Mouse (Mus musculus): ENCODE results near the gene Prmt3.

The Prmt3 gene

DNA sequence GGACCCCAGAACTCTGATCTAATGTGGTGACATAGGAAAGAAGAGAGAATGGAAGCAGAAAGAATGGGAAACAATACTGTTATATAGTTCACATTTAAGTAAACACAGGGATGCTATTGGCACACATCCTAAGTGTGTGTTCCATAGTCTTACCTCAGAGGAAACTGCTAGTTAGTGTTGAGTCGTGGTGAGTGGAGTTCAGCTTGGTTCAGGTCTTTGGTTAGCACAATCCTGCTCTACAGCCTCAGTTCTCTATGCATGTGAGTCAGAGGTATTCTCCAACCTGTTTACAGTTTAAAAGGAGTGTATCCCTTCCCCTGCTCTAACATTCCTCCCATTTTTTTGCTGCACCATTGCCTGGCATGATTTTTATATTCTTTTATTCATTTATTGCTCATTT lies 19.0 kb downstream of the Prmt3 start:
- no peak for DNase-seq (ENCODE audit: low read depth)

- no peak for DNase-seq (ENCODE audit: low read depth)
These were observed 25.4 kb downstream of the Prmt3 start for GRCm38 (mm10) chr7:49803511-49803910.

GRCm38 (mm10) chr7:49804638-49805165 lies 26.6 kb downstream of the Prmt3 start:
- DNase-seq (ENCODE audit: low read depth), result no peak

DNA sequence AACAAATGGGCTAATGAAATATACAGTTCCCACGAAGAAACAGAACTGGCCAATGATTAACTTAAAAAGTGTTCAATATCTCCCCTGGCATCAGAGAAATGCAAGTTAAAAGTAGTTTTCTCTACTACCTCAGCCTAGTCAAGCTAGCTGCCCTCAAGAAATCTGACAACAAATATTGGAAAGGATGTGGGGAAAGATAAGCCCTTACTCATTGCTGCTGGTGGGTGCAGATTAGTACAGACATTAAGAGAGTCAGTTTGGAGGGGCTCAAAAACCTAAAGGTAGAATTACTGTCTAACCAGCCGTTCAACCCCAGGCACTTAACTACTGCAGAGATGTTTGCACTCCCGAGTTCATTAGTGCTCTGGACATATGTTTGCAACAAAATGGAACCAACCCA lies 27.5 kb downstream of the Prmt3 start:
- no peak for DNase-seq (ENCODE audit: low read depth)

DNA sequence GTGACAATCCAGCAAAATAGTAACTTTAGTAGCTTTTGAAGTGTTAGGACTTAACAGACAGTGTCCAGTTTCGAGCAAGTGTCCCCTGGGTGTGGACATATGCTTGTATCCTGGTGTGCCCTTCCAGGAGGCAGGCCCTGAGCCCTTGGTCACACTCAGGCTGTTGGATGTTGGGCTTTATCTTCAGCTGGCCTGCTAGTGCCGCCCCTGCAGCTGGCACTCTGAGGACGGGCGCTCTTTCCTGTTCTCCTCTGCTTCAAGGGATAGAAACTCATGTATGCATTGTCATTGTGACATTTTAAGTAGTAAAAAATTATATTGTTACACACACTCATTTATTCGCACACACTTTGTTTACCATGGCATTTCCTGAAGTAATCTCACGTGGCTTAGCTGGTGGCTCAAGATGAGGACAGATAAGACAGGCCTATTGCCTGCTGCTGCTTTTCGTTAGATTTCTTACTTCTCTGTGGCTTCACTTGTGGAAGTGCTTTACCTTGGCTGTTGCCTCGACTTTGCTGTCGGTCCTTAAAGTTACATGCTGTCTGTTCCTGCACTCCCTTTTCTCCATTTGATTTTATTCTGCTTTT lies 29.0 kb downstream of the Prmt3 start:
- no peak for DNase-seq (ENCODE audit: low read depth)

GRCm38 (mm10) chr7:49807846-49808622 lies 29.9 kb downstream of the Prmt3 start:
- no peak for DNase-seq (ENCODE audit: low read depth)

DNA sequence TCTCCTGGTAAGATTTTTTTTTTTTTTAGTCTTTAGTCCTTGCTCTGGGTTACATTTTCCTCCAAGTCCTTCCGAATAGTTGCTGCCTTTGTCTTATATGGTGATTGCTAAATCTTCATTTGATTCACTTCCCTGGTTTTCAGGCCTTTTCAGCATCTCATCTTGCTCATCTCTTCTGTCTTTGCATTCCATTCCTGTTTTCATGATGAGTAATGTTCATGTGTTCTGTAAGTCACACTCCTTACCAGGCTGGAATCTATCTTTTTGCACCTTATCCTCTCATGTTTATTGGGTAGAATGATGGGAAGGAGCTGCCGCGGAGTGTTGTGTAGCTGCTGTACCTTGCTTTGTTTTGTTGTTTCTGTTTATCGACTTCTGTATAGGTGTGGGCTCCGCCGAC lies 31.0 kb downstream of the Prmt3 start:
- DNase-seq (ENCODE audit: low read depth), result no peak

- no peak for DNase-seq (ENCODE audit: low read depth)
These were observed 31.4 kb downstream of the Prmt3 start for GRCm38 (mm10) chr7:49809562-49809961.

GRCm38 (mm10) chr7:49811346-49811745 lies 33.2 kb downstream of the Prmt3 start:
- DNase-seq (ENCODE audit: low read depth), result peak; percentile 15

- DNase-seq (ENCODE audit: low read depth), result no peak
These were observed 41.2 kb downstream of the Prmt3 start for GRCm38 (mm10) chr7:49819393-49819792.

DNA sequence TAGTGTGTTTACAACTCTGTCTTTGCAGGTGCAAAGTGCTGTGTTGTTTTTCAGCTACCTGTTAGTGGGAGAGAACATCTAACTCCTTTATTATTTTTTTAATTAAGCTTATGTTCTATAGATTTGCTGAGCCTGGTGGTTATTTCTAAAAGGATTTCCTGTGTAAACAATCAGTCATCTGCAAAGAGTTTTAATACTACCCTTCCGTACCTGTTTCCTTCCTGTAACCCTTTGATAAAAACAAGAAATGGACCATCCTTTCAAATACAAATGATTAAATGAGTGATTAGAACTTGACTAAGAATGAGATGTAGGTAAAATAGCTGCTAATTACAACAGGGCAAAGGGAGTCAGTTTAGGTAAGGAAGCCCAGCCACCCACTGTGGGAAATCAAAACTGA lies 43.2 kb downstream of the Prmt3 start:
- DNase-seq (ENCODE audit: low read depth), result no peak

DNA sequence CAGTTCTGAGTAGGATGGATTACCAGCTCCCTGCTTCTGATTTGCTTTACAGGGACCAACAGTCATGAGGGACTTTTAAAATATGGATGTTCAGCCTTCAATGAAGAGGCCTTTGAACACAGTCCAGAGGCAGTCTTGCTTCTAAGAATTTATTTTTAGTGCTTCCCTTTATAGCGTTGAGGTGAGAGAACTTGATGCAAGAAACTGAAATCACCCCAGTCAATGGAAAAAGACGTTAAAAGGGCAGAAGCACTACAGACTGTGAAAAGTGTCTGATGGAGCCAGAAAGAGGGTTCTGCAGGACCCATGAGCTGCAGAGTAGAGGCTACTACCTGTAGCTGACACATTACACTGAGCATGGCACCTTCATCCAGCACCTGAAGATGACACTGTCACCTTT lies 43.9 kb downstream of the Prmt3 start:
- no peak for DNase-seq (ENCODE audit: low read depth)

- no peak for DNase-seq (ENCODE audit: low read depth)
These were observed 45.4 kb downstream of the Prmt3 start for GRCm38 (mm10) chr7:49823595-49823994.

GRCm38 (mm10) chr7:49824043-49824442 lies 45.9 kb downstream of the Prmt3 start:
- no peak for DNase-seq (ENCODE audit: low read depth)

DNA sequence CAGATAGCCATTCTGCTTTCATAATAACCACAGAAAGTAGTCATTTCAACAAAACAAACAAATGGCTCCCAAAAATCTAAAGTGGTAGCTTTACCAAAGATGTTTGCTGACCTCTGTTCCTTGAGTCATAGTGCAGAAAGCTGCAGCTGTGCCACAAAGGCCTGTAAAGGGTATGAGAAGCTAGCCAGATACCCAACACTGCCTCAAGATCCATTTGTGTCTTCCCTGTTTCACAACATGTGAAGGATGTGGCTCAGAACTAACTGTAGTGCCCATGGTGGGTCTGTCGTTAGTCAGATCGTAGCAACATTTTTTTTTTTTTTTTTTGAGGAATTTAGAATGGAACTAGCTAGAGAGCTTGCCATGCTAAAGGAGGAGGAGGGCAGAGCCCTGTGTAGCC lies 46.4 kb downstream of the Prmt3 start:
- no peak for DNase-seq (ENCODE audit: low read depth)

- no peak for DNase-seq (ENCODE audit: low read depth)
These were observed 47.3 kb downstream of the Prmt3 start for GRCm38 (mm10) chr7:49825492-49825891.

DNA sequence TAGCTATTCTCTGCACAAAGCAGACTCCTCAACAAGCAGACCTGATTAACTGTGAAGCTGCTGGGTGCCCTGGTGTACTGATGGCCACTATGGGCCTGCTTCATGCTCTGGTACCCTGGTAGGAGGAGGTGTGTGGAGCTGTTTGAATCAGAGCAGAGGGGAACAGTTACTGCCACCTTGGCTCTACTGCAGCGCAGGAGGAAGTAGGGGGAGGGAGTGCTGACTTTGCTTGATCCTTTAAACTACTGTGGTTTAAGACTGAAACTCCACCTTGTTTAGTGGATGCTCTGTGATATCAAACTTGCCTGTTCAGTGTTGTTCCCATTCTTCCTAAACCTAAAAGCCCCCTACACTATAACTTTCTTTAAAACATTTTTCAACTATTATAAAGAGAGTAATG lies 49.8 kb downstream of the Prmt3 start:
- no peak for DNase-seq (ENCODE audit: low read depth)

DNA sequence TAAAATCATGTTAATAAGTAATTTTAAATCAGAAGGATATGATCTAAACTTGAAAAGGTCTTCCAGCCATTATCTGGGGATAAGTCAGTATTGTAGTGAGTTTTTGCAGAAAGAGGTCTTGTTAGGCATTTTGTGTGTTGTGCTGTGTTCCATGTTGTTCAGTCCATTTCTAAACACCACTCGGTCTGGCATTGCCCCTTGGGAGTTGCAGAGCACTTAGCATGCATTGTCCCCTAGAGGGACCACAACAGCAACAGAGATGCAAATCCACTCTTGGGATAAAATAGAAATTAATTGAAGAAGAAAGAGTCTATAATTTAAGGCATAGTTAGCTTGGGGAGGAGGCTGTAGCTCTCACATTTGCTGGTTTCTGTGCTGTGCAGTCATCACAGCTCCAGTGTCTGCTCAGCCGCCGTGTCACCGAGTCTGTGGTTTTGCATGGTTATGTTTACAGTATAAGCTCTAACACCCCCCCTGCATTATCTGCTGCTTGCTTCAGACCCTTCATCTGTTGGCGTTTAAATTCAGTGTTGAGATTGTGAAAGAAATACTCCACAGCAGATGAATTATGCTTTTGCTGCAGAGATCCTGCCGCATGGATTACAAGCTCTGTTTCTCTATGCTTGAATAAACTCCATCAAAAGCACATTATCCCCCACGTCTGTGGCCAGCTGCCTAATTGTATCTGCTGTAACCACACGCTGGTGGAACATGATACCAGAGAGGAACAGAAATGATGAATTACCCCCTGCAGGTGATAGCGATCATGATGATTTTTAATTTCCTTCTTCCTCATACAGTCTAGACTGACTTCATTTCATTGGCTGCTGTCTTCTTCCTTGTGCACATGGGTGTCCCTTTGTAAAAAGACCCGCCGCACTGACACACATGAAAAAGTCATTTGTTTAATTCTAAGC lies 64.5 kb downstream of the Prmt3 start:
- no peak for DNase-seq (ENCODE audit: low read depth)

- no peak for DNase-seq (ENCODE audit: low read depth)
These were observed 65.3 kb downstream of the Prmt3 start for GRCm38 (mm10) chr7:49843304-49843933.

- no peak for DNase-seq (ENCODE audit: low read depth)
These were observed 69.8 kb downstream of the Prmt3 start for GRCm38 (mm10) chr7:49847939-49848338.

- no peak for DNase-seq (ENCODE audit: low read depth)
These were observed 75.4 kb downstream of the Prmt3 start for GRCm38 (mm10) chr7:49853342-49854181.

Measured in naive thymus-derived CD4-positive, alpha-beta T cell, adult 2 months (primary cell).